Mouse (Mus musculus) ES-Bruce4 (cell line): Measurements from ENCODE around the gene Ssrp1.

ENCODE experiments used
- CTCF ChIP-seq: IDR thresholded peaks from one replicate; pipeline ENCODE4 v1.8.1; 2011; ENCODE audit warnings: low read depth, low read length
- POLR2A ChIP-seq: IDR thresholded peaks from one replicate; pipeline ENCODE4 v1.8.1; 2011; ENCODE audit warnings: low read length; ENCODE audit not compliant: insufficient read depth

DNA sequence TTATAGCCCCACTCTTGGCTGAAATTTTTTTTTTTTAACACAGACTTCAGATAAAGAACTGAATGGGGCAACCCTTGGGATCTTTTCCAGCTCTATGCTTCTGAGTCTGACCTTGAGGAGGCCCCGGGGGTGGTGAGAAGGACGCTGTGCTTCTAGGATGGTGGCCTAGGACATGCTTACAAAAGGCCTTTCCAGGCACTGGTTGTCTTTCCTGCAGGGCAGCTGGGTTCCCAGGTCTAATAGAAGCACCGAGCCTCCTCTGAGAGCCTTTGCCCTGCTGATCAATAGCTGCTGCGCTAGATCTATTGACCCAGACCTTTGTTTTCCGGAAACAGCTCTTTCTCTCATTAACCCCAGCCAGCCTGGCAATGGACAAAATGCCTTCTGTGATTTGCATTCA lies 58.9 kb downstream of the Ssrp1 start:
- TF ChIP-seq CTCF, result no peak
- TF ChIP-seq POLR2A, result no peak
